Mouse (Mus musculus) erythroblast, embryonic 14.5 days (primary cell): ENCODE results near the gene Gpsm1. TPM values are rescaled to one million over a fixed set of nuclear protein-coding genes. Genes with fewer than 3 reads are reported as not detected.
A peak's percentile ranks its signal among the peaks of the same experiment; 100 is the strongest.
"Not testable (repeated sequence)": the region's sequence is repeated elsewhere in the genome, so short reads cannot be mapped to it uniquely, and the experiment has no call there.

Experiments used
- H3K27me3 ChIP-seq: 2 replicates; pipeline ENCODE4 v1.6.1; 2012; ENCODE audit warnings: inconsistent platforms; ENCODE audit not compliant: control insufficient read depth
- H3K36me3 ChIP-seq: 2 replicates; pipeline ENCODE4 v1.6.1; 2012; ENCODE audit warnings: mild to moderate bottlenecking, inconsistent platforms; ENCODE audit not compliant: control insufficient read depth
- H3K4me1 ChIP-seq: 2 replicates; pipeline ENCODE4 v1.6.1; 2012; ENCODE audit warnings: inconsistent platforms; ENCODE audit not compliant: control insufficient read depth
- H3K4me3 ChIP-seq: replicated peaks from 2 replicates; pipeline ENCODE3; 2012; ENCODE audit warnings: moderate library complexity, mild to moderate bottlenecking, inconsistent platforms
- H3K9me3 ChIP-seq: 2 replicates; pipeline ENCODE4 v1.6.1; 2012; ENCODE audit warnings: low read length, inconsistent platforms, mixed read lengths; ENCODE audit not compliant: control insufficient read depth
- GATA1 ChIP-seq: IDR thresholded peaks from 2 replicates; pipeline ENCODE4 v1.6.1; 2012; ENCODE audit warnings: low read length, inconsistent platforms, mixed read lengths
- TAL1 ChIP-seq: IDR thresholded peaks from 3 replicates; pipeline ENCODE4 v1.6.1; 2012; ENCODE audit warnings: low read length, inconsistent platforms, mixed read lengths
- polyA plus RNA-seq: library from polyadenylated mRNA; stranded (reverse); fragments of >175 nt; gene quantifications from 2 replicates; pipeline ENCODE4 v1.2.3, GENCODE M21; 2012

The Gpsm1 gene
- polyA plus RNA-seq, 1 experiment: 0.03 TPM

GRCm38 (mm10) chr2:26359983-26360382 is 44.7 kb downstream of the Gpsm1 start:
- peaks cover 3% of the 10 kb centered on the region for H3K4me1 ChIP-seq
- H3K9me3 ChIP-seq: no peaks in the 10 kb centered on the region
- H3K4me3 ChIP-seq: no peak overlapping the region
- TF ChIP-seq GATA1: no peak
- no peak for TF ChIP-seq TAL1
- H3K36me3 ChIP-seq: peaks cover 25% of the 10 kb centered on the region
- H3K27me3 ChIP-seq: no peaks in the 10 kb centered on the region

GRCm38 (mm10) chr2:26360772-26361171 is 45.5 kb downstream of the Gpsm1 start, which contains the start of gene Card9:
Gene Card9 (minus strand): TSS chr2:26360918.
- no peak for TF ChIP-seq TAL1
- no peak for TF ChIP-seq GATA1
- H3K9me3 ChIP-seq: no peaks in the 10 kb centered on the region
- peaks cover 3% of the 10 kb centered on the region for H3K4me1 ChIP-seq
- H3K4me3 ChIP-seq: no peak within 1 kb of the TSS
- peaks cover 32% of the 10 kb centered on the region for H3K36me3 ChIP-seq
- no peaks in the 10 kb centered on the region for H3K27me3 ChIP-seq

- Histone ChIP-seq H3K4me1 (peaks cover 3% of the 10 kb centered on the region), H3K9me3 (no peaks in the 10 kb centered on the region), H3K27me3 (no peaks in the 10 kb centered on the region), H3K4me3 (no peak overlapping the region), H3K36me3 (peaks cover 55% of the 10 kb centered on the region)
- TF ChIP-seq GATA1 (no peak), TAL1 (no peak)
Measured at GRCm38 (mm10) chr2:26362991-26363390, 47.7 kb downstream of the Gpsm1 start.

GRCm38 (mm10) chr2:26363481-26363880 is 48.2 kb downstream of the Gpsm1 start:
- H3K36me3 ChIP-seq: peaks cover 60% of the 10 kb centered on the region
- no peak for TF ChIP-seq TAL1
- no peak for TF ChIP-seq GATA1

GRCm38 (mm10) chr2:26364738-26365465 is 49.6 kb downstream of the Gpsm1 start:
- peaks cover 3% of the 10 kb centered on the region for H3K4me1 ChIP-seq
- no peak for TF ChIP-seq GATA1
- no peak for TF ChIP-seq TAL1
- peaks cover 74% of the 10 kb centered on the region for H3K36me3 ChIP-seq
- H3K9me3 ChIP-seq: no peaks in the 10 kb centered on the region
- H3K4me3 ChIP-seq: no peak overlapping the region
- H3K27me3 ChIP-seq: no peaks in the 10 kb centered on the region

More at GRCm38 (mm10) chr2:26363481-26363880, 48.2 kb downstream of the Gpsm1 start:
- H3K4me1 ChIP-seq: peaks cover 3% of the 10 kb centered on the region
- H3K9me3 ChIP-seq: no peaks in the 10 kb centered on the region
- H3K27me3 ChIP-seq: no peaks in the 10 kb centered on the region
- no peak overlapping the region for H3K4me3 ChIP-seq

- Histone ChIP-seq H3K4me3 (no peak overlapping the region), H3K4me1 (no peaks in the 10 kb centered on the region), H3K9me3 (no peaks in the 10 kb centered on the region), H3K27me3 (no peaks in the 10 kb centered on the region), H3K36me3 (peaks cover 99% of the 10 kb centered on the region)
- TF ChIP-seq TAL1 (no peak), GATA1 (no peak)
Measured at GRCm38 (mm10) chr2:26367911-26368310, 52.6 kb downstream of the Gpsm1 start.

- Histone ChIP-seq H3K27me3 (no peaks in the 10 kb centered on the region), H3K4me3 (no peak overlapping the region), H3K9me3 (no peaks in the 10 kb centered on the region), H3K36me3 (peaks cover 99% of the 10 kb centered on the region), H3K4me1 (no peaks in the 10 kb centered on the region)
- TF ChIP-seq GATA1 (no peak), TAL1 (no peak)
Measured at GRCm38 (mm10) chr2:26368572-26368971, 53.3 kb downstream of the Gpsm1 start.

- H3K36me3 ChIP-seq: peaks cover 99% of the 10 kb centered on the region
- no peaks in the 10 kb centered on the region for H3K4me1 ChIP-seq
- TF ChIP-seq TAL1 (no peak), GATA1 (no peak)
- no peaks in the 10 kb centered on the region for H3K9me3 ChIP-seq
- no peak overlapping the region for H3K4me3 ChIP-seq
- H3K27me3 ChIP-seq: no peaks in the 10 kb centered on the region
Measured at GRCm38 (mm10) chr2:26372396-26372795, 57.1 kb downstream of the Gpsm1 start.

GRCm38 (mm10) chr2:26380131-26380771 is 64.9 kb downstream of the Gpsm1 start, which contains the start of gene Snapc4:
Gene Snapc4 (minus strand): TSS chr2:26380653.
- H3K4me1 ChIP-seq: peaks cover 20% of the 10 kb centered on the region
- H3K27me3 ChIP-seq: no peaks in the 10 kb centered on the region
- H3K36me3 ChIP-seq: peaks cover 72% of the 10 kb centered on the region
- no peaks in the 10 kb centered on the region for H3K9me3 ChIP-seq
- TF ChIP-seq GATA1 (no peak), TAL1 (no peak)
- H3K4me3 ChIP-seq: peak within 1 kb of the TSS; percentile 77

GRCm38 (mm10) chr2:26380871-26381270 is 65.6 kb downstream of the Gpsm1 start:
- H3K9me3 ChIP-seq, H3K27me3 ChIP-seq: not testable (repeated sequence)
- H3K4me3 ChIP-seq: peak overlapping the region; percentile 77
- H3K4me1 ChIP-seq: peaks cover 20% of the 10 kb centered on the region
- peaks cover 72% of the 10 kb centered on the region for H3K36me3 ChIP-seq
